18 mouse cellular contexts compared by ENCODE assay signal in the genomic region with DNA sequence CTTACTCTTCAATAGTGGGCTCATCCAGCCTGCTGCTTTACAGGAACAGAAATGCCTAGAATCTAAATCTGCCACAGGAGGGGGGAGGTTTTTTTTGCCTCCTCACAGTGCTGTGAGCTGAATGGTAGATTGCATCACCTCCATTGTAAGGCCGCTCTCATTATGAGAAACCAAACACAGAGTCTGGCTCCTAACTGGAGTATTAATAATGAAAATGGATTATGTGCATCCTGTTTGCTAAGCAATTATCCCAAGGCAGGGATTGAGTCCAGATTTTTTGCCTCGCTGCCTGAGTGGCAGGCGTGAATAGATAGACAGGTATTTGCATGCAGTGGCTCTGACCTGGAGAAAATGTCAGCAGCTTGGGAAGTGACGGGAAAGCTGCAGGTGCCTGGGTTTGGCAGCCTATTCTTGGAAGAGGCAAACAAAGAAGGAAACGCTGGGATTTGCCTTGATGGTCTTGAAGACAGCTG.
A peak's percentile ranks its signal among the peaks of the same experiment; 100 is the strongest.
DNase-seq lines count a peak whose midpoint lies in the region; ATAC-seq lines count a peak whose summit lies in the region.
"Had no signal": no experiment of that assay in that cellular context is flagged by ENCODE, and none has a peak within 500 bp of the region (broad histone marks: within the 10 kb centered on the region; RNA-seq: fewer than 3 reads in every experiment).

No protein-coding gene starts in this region.

- H3K27ac ChIP-seq in hindbrain, embryonic 15.5 days (replicated peaks) = 0 out of 2 replicates have a peak overlapping the region, but pooled peaks have one; percentile 26
- H3K27ac ChIP-seq in neural tube, embryonic 15.5 days (replicated peaks) = 0 out of 2 replicates have a peak overlapping the region, but pooled peaks have one; percentile 34
- H3K27ac ChIP-seq: embryonic facial prominence, embryonic 12.5 days; kidney, postnatal 0 days; left cerebral cortex, adult 2 months; lung, embryonic 15.5 days had no signal

- intact Hi-C loops in left cerebral cortex, postnatal 25 days (cut with DNase I) = loop anchor here (10.0 kb wide), 1 partner anchor 138 kb away; a partner anchor contains a TSS

- peaks cover 16% of the 10 kb centered on the region for H3K4me1 ChIP-seq in hindbrain, embryonic 15.5 days (replicated peaks)
- peaks cover 15% of the 10 kb centered on the region for H3K4me1 ChIP-seq in neural tube, embryonic 15.5 days
- H3K4me1 ChIP-seq: embryonic facial prominence, embryonic 12.5 days; lung, embryonic 15.5 days; megakaryocyte, embryonic 14.5 days had no signal

- no peaks in the 10 kb centered on the region for H3K9me3 ChIP-seq in hindbrain, embryonic 15.5 days
- no peaks in the 10 kb centered on the region for H3K9me3 ChIP-seq in neural tube, embryonic 15.5 days (replicated peaks)
- H3K9me3 ChIP-seq: embryonic facial prominence, embryonic 12.5 days; lung, embryonic 15.5 days; megakaryocyte, embryonic 14.5 days had no signal

- no peaks in the 10 kb centered on the region for H3K36me3 ChIP-seq in hindbrain, embryonic 15.5 days
- no peaks in the 10 kb centered on the region for H3K36me3 ChIP-seq in neural tube, embryonic 15.5 days
- H3K36me3 ChIP-seq: embryonic facial prominence, embryonic 12.5 days; lung, embryonic 15.5 days had no signal

- no peak overlapping the region for H3K4me3 ChIP-seq in hindbrain, embryonic 15.5 days
- H3K4me3 ChIP-seq in neural tube, embryonic 15.5 days (replicated peaks) = no peak overlapping the region
- H3K4me3 ChIP-seq: embryonic facial prominence, embryonic 12.5 days; left cerebral cortex, adult 2 months; lung, embryonic 15.5 days; megakaryocyte, embryonic 14.5 days had no signal

- peak overlapping the region; percentile 6; the same call in 1 of the 2 replicates for H3K4me2 ChIP-seq in hindbrain, embryonic 15.5 days
- H3K4me2 ChIP-seq in neural tube, embryonic 15.5 days = no peak overlapping the region
- H3K4me2 ChIP-seq: embryonic facial prominence, embryonic 12.5 days; lung, embryonic 15.5 days had no signal

- ATAC-seq in cerebellum, adult (ENCODE audit: insufficient number of reproducible peaks, low FRiP score, low TSS enrichment) = peak; percentile 49; the same call in 1 of the 2 replicates
- ATAC-seq in hindbrain, embryonic 15.5 days (ENCODE audit: low FRiP score, low read depth) = peak; percentile 60
- no peak for ATAC-seq in neural tube, embryonic 15.5 days (ENCODE audit: low FRiP score)
- ATAC-seq: activated CD4-positive, CD25-positive, alpha-beta regulatory T cell, adult 4 months had no signal

- no peak for DNase-seq in cerebellum, adult 11 months
- peak; percentile 23 to 62 for DNase-seq in left cerebral cortex, postnatal 25 days (ENCODE audit: low spot score in 2 of 2)
- no peak for DNase-seq in left cerebral cortex, adult 11 months (ENCODE audit: low spot score)
- no peak for DNase-seq in kidney, postnatal 10 days
- no peak for DNase-seq in kidney, adult 11 months
- DNase-seq: heart, adult 18-20 months; heart, postnatal 4 days; liver; thymus, adult 2 months had no signal

- WGBS in hindbrain, embryonic 15.5 days = 20% methylated on average over 5 of the region's 5 CpGs
- 36% methylated on average over 5 of the region's 5 CpGs for WGBS in neural tube, embryonic 15.5 days

- no peaks in the 10 kb centered on the region for H3K27me3 ChIP-seq in hindbrain, embryonic 15.5 days
- H3K27me3 ChIP-seq in neural tube, embryonic 15.5 days (replicated peaks) = no peaks in the 10 kb centered on the region
- H3K27me3 ChIP-seq: embryonic facial prominence, embryonic 12.5 days; lung, embryonic 15.5 days; megakaryocyte, embryonic 14.5 days had no signal

- H3K9ac ChIP-seq in hindbrain, embryonic 15.5 days = no peak overlapping the region
- H3K9ac ChIP-seq in neural tube, embryonic 15.5 days (replicated peaks) = no peak overlapping the region
- H3K9ac ChIP-seq: embryonic facial prominence, embryonic 12.5 days; lung, embryonic 15.5 days had no signal

Comparison
In these comparisons a context has a peak if more than half of its experiments do, and no peak if none do; other contexts are left out.
1. DNase-seq: peak in left cerebral cortex, postnatal 25 days (2 of 2); none in cerebellum, adult 11 months (single experiment), left cerebral cortex, adult 11 months (single experiment), kidney, postnatal 10 days (single experiment) and kidney, adult 11 months (single experiment).